In the genomic region with DNA sequence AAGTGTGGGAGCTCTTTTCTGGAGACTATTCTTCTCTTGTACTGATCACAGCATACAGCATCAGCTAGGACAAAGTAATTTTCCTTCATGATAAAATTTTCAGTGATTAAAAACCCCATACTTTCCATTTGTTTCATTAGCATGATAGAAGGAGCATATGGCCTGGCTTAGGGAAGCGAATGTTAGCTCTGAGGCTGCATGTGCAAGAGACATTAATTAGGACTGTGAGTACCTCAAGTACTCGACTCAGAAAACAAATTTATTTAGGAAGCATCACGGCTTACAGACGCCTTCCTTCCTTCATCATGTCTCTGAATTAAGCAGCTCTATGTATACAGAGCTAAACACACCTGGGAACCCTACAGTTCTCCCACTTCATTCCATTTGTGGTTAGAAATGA, we compare ENCODE assay signal across 17 mouse cellular contexts.
"Had no signal": no experiment of that assay in that cellular context is flagged by ENCODE, and none has a peak within 500 bp of the region (broad histone marks: within the 10 kb centered on the region; RNA-seq: fewer than 3 reads in every experiment).

No protein-coding gene starts in this region.

- ATAC-seq: intestine, embryonic 16.5 days; liver, embryonic 12.5 days; midbrain, embryonic 15.5 days had no signal

- H3K4me1 ChIP-seq: kidney, embryonic 15.5 days; limb, embryonic 15.5 days; liver, embryonic 12.5 days; midbrain, embryonic 15.5 days; stomach, embryonic 15.5 days had no signal

- DNase-seq: kidney, adult 2 months; lung, postnatal 10 days; lung, postnatal 4 days; retina, postnatal 1 day; right cerebral cortex, postnatal 14 days; thymus, adult 2 months; thymus, postnatal 25 days had no signal

- H3K27ac ChIP-seq: kidney, embryonic 15.5 days; left cerebral cortex, adult 2 months; limb, embryonic 15.5 days; liver, embryonic 12.5 days; midbrain, embryonic 15.5 days; neural tube, embryonic 13.5 days; stomach, embryonic 15.5 days had no signal

- H3K36me3 ChIP-seq: kidney, embryonic 15.5 days; limb, embryonic 15.5 days; liver, embryonic 12.5 days; midbrain, embryonic 15.5 days; neural tube, embryonic 13.5 days; stomach, embryonic 15.5 days had no signal

- H3K4me2 ChIP-seq: kidney, embryonic 15.5 days; limb, embryonic 15.5 days; liver, embryonic 12.5 days; lung, embryonic 14.5 days; midbrain, embryonic 11.5 days; midbrain, embryonic 15.5 days; neural tube, embryonic 13.5 days; stomach, embryonic 15.5 days had no signal

- H3K4me3 ChIP-seq: kidney, embryonic 15.5 days; left cerebral cortex, adult 2 months; limb, embryonic 15.5 days; liver, embryonic 12.5 days; midbrain, embryonic 15.5 days; neural tube, embryonic 13.5 days; stomach, embryonic 15.5 days had no signal

- H3K9ac ChIP-seq: kidney, embryonic 15.5 days; limb, embryonic 15.5 days; liver, embryonic 12.5 days; lung, embryonic 14.5 days; midbrain, embryonic 15.5 days; neural tube, embryonic 13.5 days; stomach, embryonic 15.5 days had no signal

- H3K27me3 ChIP-seq: kidney, embryonic 15.5 days; limb, embryonic 15.5 days; liver, embryonic 12.5 days; midbrain, embryonic 15.5 days; neural tube, embryonic 13.5 days; stomach, embryonic 15.5 days had no signal

- H3K9me3 ChIP-seq: kidney, embryonic 15.5 days; limb, embryonic 15.5 days; liver, embryonic 12.5 days; midbrain, embryonic 15.5 days; neural tube, embryonic 13.5 days; stomach, embryonic 15.5 days had no signal
